Mouse (Mus musculus) stomach, embryonic 15.5 days (tissue): ENCODE data around the gene Vps8. TPM values are rescaled to one million over a fixed set of nuclear protein-coding genes. Genes with fewer than 3 reads are reported as not detected.

Source experiments
- ATAC-seq: fragments of 200-750 bp; cut with Nextera tagmentation; 2 replicates; pipeline ENCODE4 v1.8.0; 2017; ENCODE audit warnings: low read depth, moderate number of reproducible peaks, moderate TSS enrichment; ENCODE audit not compliant: insufficient read depth, low FRiP score
- H3K27ac ChIP-seq: fragments of 300-500 bp; sonication (generic); 2 replicates; pipeline ENCODE4 v1.5.1; 2015; ENCODE audit warnings: mild to moderate bottlenecking, inconsistent platforms
- H3K27me3 ChIP-seq: fragments of 300-500 bp; sonication (generic); replicated peaks from 2 replicates; pipeline ENCODE4 v1.6.1; 2015; ENCODE audit warnings: inconsistent platforms
- H3K36me3 ChIP-seq: fragments of 300-500 bp; sonication (generic); 2 replicates; pipeline ENCODE4 v1.6.1; 2015; ENCODE audit warnings: inconsistent platforms
- H3K4me1 ChIP-seq: fragments of 300-500 bp; sonication (generic); 2 replicates; pipeline ENCODE4 v1.6.1; 2015; ENCODE audit warnings: inconsistent platforms
- H3K4me2 ChIP-seq: fragments of 300-500 bp; sonication (generic); 2 replicates; pipeline ENCODE4 v1.6.1; 2015; ENCODE audit warnings: mild to moderate bottlenecking, inconsistent platforms
- H3K4me3 ChIP-seq: fragments of 300-500 bp; sonication (generic); replicated peaks from 2 replicates; pipeline ENCODE4 v1.5.1; 2015; ENCODE audit warnings: inconsistent platforms
- H3K9ac ChIP-seq: fragments of 300-500 bp; sonication (generic); 2 replicates; pipeline ENCODE4 v1.6.1; 2015; ENCODE audit warnings: inconsistent platforms
- H3K9me3 ChIP-seq: fragments of 300-500 bp; sonication (generic); 2 replicates; pipeline ENCODE4 v1.6.1; 2016; ENCODE audit warnings: inconsistent platforms
- WGBS: fragments of 180-500 bp; shearing (Covaris S2); methylation state at CpG from one replicate; pipeline ENCODE4 v1.1.7; 2015; 5-methylcytosine and 5-hydroxymethylcytosine counted together
- polyA plus RNA-seq: library from polyadenylated mRNA; unstranded; fragments of >200 nt; fragmentation: Nextera tagmentation; extraction: Ambion mirVana; gene quantifications from 2 replicates; pipeline ENCODE4 v1.2.1, GENCODE M21; 2015

The Vps8 gene
- polyA plus RNA-seq, 1 experiment from 2014 or later, result 17.2 TPM

GRCm38 (mm10) chr16:21527271-21528007 is 104.5 kb downstream of the Vps8 start:
- no peak overlapping the region for H3K4me3 ChIP-seq
- no peaks in the 10 kb centered on the region for H3K27me3 ChIP-seq
- H3K9me3 ChIP-seq, result no peaks in the 10 kb centered on the region
- H3K36me3 ChIP-seq, result no peaks in the 10 kb centered on the region
- H3K27ac ChIP-seq, result no peak overlapping the region
- no peak for ATAC-seq
- no peak overlapping the region for H3K9ac ChIP-seq
- H3K4me2 ChIP-seq, result no peak overlapping the region
- no peaks in the 10 kb centered on the region for H3K4me1 ChIP-seq
- WGBS, result 91% methylated on average over 10 of the region's 10 CpGs

GRCm38 (mm10) chr16:21533503-21533902 is 110.6 kb downstream of the Vps8 start:
- WGBS, result 83% methylated on average over 4 of the region's 4 CpGs
- Histone ChIP-seq H3K4me1 (no peaks in the 10 kb centered on the region), H3K4me2 (no peak overlapping the region), H3K4me3 (no peak overlapping the region), H3K27me3 (no peaks in the 10 kb centered on the region), H3K27ac (no peak overlapping the region), H3K9ac (no peak overlapping the region), H3K36me3 (no peaks in the 10 kb centered on the region), H3K9me3 (no peaks in the 10 kb centered on the region)
- no peak for ATAC-seq

- H3K4me3 ChIP-seq, result no peak overlapping the region
- H3K36me3 ChIP-seq, result no peaks in the 10 kb centered on the region
- WGBS, result 70% methylated on average over 7 of the region's 7 CpGs
- ATAC-seq, result no peak
- no peaks in the 10 kb centered on the region for H3K4me1 ChIP-seq
- no peak overlapping the region for H3K9ac ChIP-seq
- H3K4me2 ChIP-seq, result no peak overlapping the region
- H3K27ac ChIP-seq, result no peak overlapping the region
- H3K27me3 ChIP-seq, result no peaks in the 10 kb centered on the region
- no peaks in the 10 kb centered on the region for H3K9me3 ChIP-seq
Observed at GRCm38 (mm10) chr16:21536240-21537005, 113.5 kb downstream of the Vps8 start.

- WGBS, result 65% methylated on average over 3 of the region's 3 CpGs
- Histone ChIP-seq H3K27ac (no peak overlapping the region), H3K4me1 (no peaks in the 10 kb centered on the region), H3K9ac (no peak overlapping the region), H3K36me3 (no peaks in the 10 kb centered on the region), H3K9me3 (no peaks in the 10 kb centered on the region), H3K4me3 (no peak overlapping the region), H3K27me3 (no peaks in the 10 kb centered on the region), H3K4me2 (no peak overlapping the region)
- ATAC-seq, result no peak
Observed at GRCm38 (mm10) chr16:21537312-21537711, 114.4 kb downstream of the Vps8 start.

GRCm38 (mm10) chr16:21538889-21539288 is 116.0 kb downstream of the Vps8 start:
- 70% methylated on average over 2 of the region's 2 CpGs for WGBS
- Histone ChIP-seq H3K9me3 (no peaks in the 10 kb centered on the region), H3K9ac (no peak overlapping the region), H3K27me3 (no peaks in the 10 kb centered on the region), H3K4me1 (no peaks in the 10 kb centered on the region), H3K36me3 (no peaks in the 10 kb centered on the region), H3K27ac (no peak overlapping the region), H3K4me2 (no peak overlapping the region), H3K4me3 (no peak overlapping the region)
- ATAC-seq, result no peak

- H3K9me3 ChIP-seq, result no peaks in the 10 kb centered on the region
- no peaks in the 10 kb centered on the region for H3K27me3 ChIP-seq
- no peaks in the 10 kb centered on the region for H3K4me1 ChIP-seq
- no peak overlapping the region for H3K9ac ChIP-seq
- H3K4me3 ChIP-seq, result no peak overlapping the region
- no peak overlapping the region for H3K4me2 ChIP-seq
- ATAC-seq, result no peak
- 73% methylated on average over 1 of the region's 1 CpGs for WGBS
- H3K27ac ChIP-seq, result no peak overlapping the region
- H3K36me3 ChIP-seq, result no peaks in the 10 kb centered on the region
Observed at GRCm38 (mm10) chr16:21542559-21542958, 119.6 kb downstream of the Vps8 start.

- H3K4me2 ChIP-seq, result no peak overlapping the region
- no peaks in the 10 kb centered on the region for H3K9me3 ChIP-seq
- H3K4me3 ChIP-seq, result no peak overlapping the region
- H3K27ac ChIP-seq, result no peak overlapping the region
- no peak for ATAC-seq
- H3K36me3 ChIP-seq, result no peaks in the 10 kb centered on the region
- no peak overlapping the region for H3K9ac ChIP-seq
- H3K27me3 ChIP-seq, result no peaks in the 10 kb centered on the region
- WGBS, result 78% methylated on average over 5 of the region's 5 CpGs
- H3K4me1 ChIP-seq, result no peaks in the 10 kb centered on the region
Observed at GRCm38 (mm10) chr16:21547446-21547845, 124.5 kb downstream of the Vps8 start.

- ATAC-seq, result no peak
Observed at GRCm38 (mm10) chr16:21549751-21550150, 126.8 kb downstream of the Vps8 start.

GRCm38 (mm10) chr16:21550453-21550852 is 127.5 kb downstream of the Vps8 start:
- Histone ChIP-seq H3K27me3 (no peaks in the 10 kb centered on the region), H3K9me3 (no peaks in the 10 kb centered on the region), H3K4me1 (no peaks in the 10 kb centered on the region), H3K27ac (no peak overlapping the region), H3K36me3 (no peaks in the 10 kb centered on the region), H3K4me2 (no peak overlapping the region), H3K4me3 (no peak overlapping the region), H3K9ac (no peak overlapping the region)
- 65% methylated on average over 7 of the region's 7 CpGs for WGBS
- no peak for ATAC-seq

More at GRCm38 (mm10) chr16:21549751-21550150, 126.8 kb downstream of the Vps8 start:
- Histone ChIP-seq H3K27me3 (no peaks in the 10 kb centered on the region), H3K4me3 (no peak overlapping the region), H3K36me3 (no peaks in the 10 kb centered on the region), H3K4me2 (no peak overlapping the region), H3K27ac (no peak overlapping the region), H3K9me3 (no peaks in the 10 kb centered on the region), H3K9ac (no peak overlapping the region), H3K4me1 (no peaks in the 10 kb centered on the region)
- 75% methylated on average over 4 of the region's 4 CpGs for WGBS

GRCm38 (mm10) chr16:21553506-21553905 is 130.6 kb downstream of the Vps8 start:
- Histone ChIP-seq H3K4me1 (no peaks in the 10 kb centered on the region), H3K9me3 (no peaks in the 10 kb centered on the region), H3K4me3 (no peak overlapping the region), H3K27ac (no peak overlapping the region), H3K36me3 (no peaks in the 10 kb centered on the region), H3K27me3 (no peaks in the 10 kb centered on the region), H3K4me2 (no peak overlapping the region), H3K9ac (no peak overlapping the region)
- 75% methylated on average over 3 of the region's 3 CpGs for WGBS
- no peak for ATAC-seq

GRCm38 (mm10) chr16:21562625-21563300 is 139.8 kb downstream of the Vps8 start:
- H3K36me3 ChIP-seq, result no peaks in the 10 kb centered on the region
- H3K4me1 ChIP-seq, result no peaks in the 10 kb centered on the region
- H3K9ac ChIP-seq, result no peak overlapping the region
- ATAC-seq, result no peak
- 60% methylated on average over 3 of the region's 3 CpGs for WGBS
- no peak overlapping the region for H3K4me2 ChIP-seq
- no peak overlapping the region for H3K4me3 ChIP-seq
- H3K27ac ChIP-seq, result no peak overlapping the region; the same call in none of the 2 replicates
- H3K9me3 ChIP-seq, result no peaks in the 10 kb centered on the region
- H3K27me3 ChIP-seq, result no peaks in the 10 kb centered on the region

GRCm38 (mm10) chr16:21563322-21563721 is 140.4 kb downstream of the Vps8 start:
- Histone ChIP-seq H3K4me2 (no peak overlapping the region), H3K27me3 (no peaks in the 10 kb centered on the region), H3K27ac (no peak overlapping the region), H3K36me3 (no peaks in the 10 kb centered on the region), H3K9me3 (no peaks in the 10 kb centered on the region), H3K4me1 (no peaks in the 10 kb centered on the region), H3K4me3 (no peak overlapping the region), H3K9ac (no peak overlapping the region)
- peak; percentile 72; the same call in 1 of the 2 replicates for ATAC-seq
- 81% methylated on average over 6 of the region's 6 CpGs for WGBS
